Mouse (Mus musculus) neural tube, embryonic 11.5 days (tissue): ENCODE measurements at regions not wholly inside any gene's neighbourhood (a gene's known extent, or its start where the extent isn't known, plus 50 kb on each side); places are given as distances from the start of the nearest gene placed in this dataset.

Source experiments
- ATAC-seq: fragments of 200-750 bp; cut with Nextera tagmentation; 2 replicates; pipeline ENCODE4 v1.8.0; 2017; ENCODE audit warnings: moderate number of reproducible peaks, mild to moderate bottlenecking, moderate TSS enrichment, moderate library complexity; ENCODE audit not compliant: insufficient read depth, low FRiP score, low TSS enrichment
- DNase-seq: peaks from one replicate; pipeline ENCODE4 v3.0.0-alpha.2; 2015; ENCODE audit warnings: low spot score
- H3K27ac ChIP-seq: fragments of 300-500 bp; sonication (generic); 2 replicates; pipeline ENCODE4 v1.5.1; 2014; ENCODE audit warnings: low read depth, mild to moderate bottlenecking, low read length
- H3K27me3 ChIP-seq: fragments of 300-500 bp; sonication (generic); 2 replicates; pipeline ENCODE4 v1.6.1; 2014; ENCODE audit warnings: mild to moderate bottlenecking, low read length, mixed read lengths; ENCODE audit not compliant: control insufficient read depth, insufficient read depth
- H3K36me3 ChIP-seq: fragments of 300-500 bp; sonication (generic); 2 replicates; pipeline ENCODE4 v1.6.1; 2014; ENCODE audit warnings: mild to moderate bottlenecking, low read length, moderate library complexity, mixed read lengths; ENCODE audit not compliant: control insufficient read depth, insufficient read depth
- H3K4me1 ChIP-seq: fragments of 300-500 bp; sonication (generic); 2 replicates; pipeline ENCODE4 v1.6.1; 2014; ENCODE audit warnings: low read length, mixed read lengths; ENCODE audit not compliant: control insufficient read depth, insufficient read depth
- H3K4me2 ChIP-seq: fragments of 300-500 bp; sonication (generic); 2 replicates; pipeline ENCODE4 v1.6.1; 2014; ENCODE audit warnings: low read depth, mild to moderate bottlenecking, moderate library complexity
- H3K4me3 ChIP-seq: fragments of 300-500 bp; sonication (generic); 2 replicates; pipeline ENCODE4 v1.5.1; 2014; ENCODE audit warnings: low read depth, low read length
- H3K9ac ChIP-seq: fragments of 300-500 bp; sonication (generic); 2 replicates; pipeline ENCODE4 v1.6.1; 2014; ENCODE audit warnings: mild to moderate bottlenecking, low read length
- H3K9me3 ChIP-seq: fragments of 300-500 bp; sonication (generic); 2 replicates; pipeline ENCODE4 v1.6.1; 2016; ENCODE audit warnings: low read length; ENCODE audit not compliant: control insufficient read depth
- WGBS: fragments of 180-500 bp; shearing (Covaris S2); extraction: QIAGEN DNeasy Blood & Tissue Kit; methylation state at CpG from one replicate; pipeline ENCODE4 v1.1.7; 2014; 5-methylcytosine and 5-hydroxymethylcytosine counted together

- DNase-seq (peak; percentile 16), ATAC-seq (no peak; the same call in 1 of the 2 replicates)
- Histone ChIP-seq H3K4me3 (no peak overlapping the region), H3K27ac (no peak overlapping the region), H3K9me3 (no peaks in the 10 kb centered on the region), H3K4me1 (no peaks in the 10 kb centered on the region), H3K4me2 (no peak overlapping the region), H3K36me3 (no peaks in the 10 kb centered on the region), H3K27me3 (no peaks in the 10 kb centered on the region), H3K9ac (no peak overlapping the region)
- WGBS = 55% methylated on average over 9 of the region's 9 CpGs
Observed at GRCm38 (mm10) chr4:40064457-40064836, 78.4 kb upstream of the Aco1 start.

- ATAC-seq (no peak), DNase-seq (no peak)
- 85% methylated on average over 4 of the region's 4 CpGs for WGBS
- Histone ChIP-seq H3K4me3 (no peak overlapping the region), H3K9me3 (no peaks in the 10 kb centered on the region), H3K9ac (no peak overlapping the region), H3K36me3 (no peaks in the 10 kb centered on the region), H3K4me1 (no peaks in the 10 kb centered on the region), H3K4me2 (no peak overlapping the region), H3K27me3 (no peaks in the 10 kb centered on the region), H3K27ac (no peak overlapping the region)
Observed at GRCm38 (mm10) chr4:40070959-40071634, 71.8 kb upstream of the Aco1 start.

DNA sequence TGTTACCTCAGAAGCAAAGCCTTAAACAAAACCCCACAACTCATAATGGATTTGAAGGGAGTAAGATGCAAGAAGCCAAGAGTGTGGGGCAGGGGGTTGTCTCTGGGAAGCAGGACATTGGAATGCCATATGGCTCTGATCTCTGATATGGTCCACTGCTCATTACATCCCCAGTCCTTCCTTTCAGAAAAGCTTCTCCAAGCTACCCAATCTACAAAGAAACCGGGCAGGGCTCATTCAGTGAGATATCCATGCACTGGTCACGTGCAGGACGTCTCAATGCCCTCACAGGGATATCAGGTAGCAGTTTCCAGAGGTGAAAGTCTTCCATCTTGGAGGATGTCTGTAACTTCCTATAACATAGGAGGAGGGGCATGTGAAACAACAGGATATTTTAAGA, 61.8 kb upstream of the Aco1 start:
- Histone ChIP-seq H3K4me1 (no peaks in the 10 kb centered on the region), H3K9me3 (no peaks in the 10 kb centered on the region), H3K9ac (no peak overlapping the region), H3K27me3 (no peaks in the 10 kb centered on the region), H3K36me3 (no peaks in the 10 kb centered on the region), H3K4me3 (no peak overlapping the region), H3K27ac (no peak overlapping the region), H3K4me2 (no peak overlapping the region)
- DNase-seq = no peak
- WGBS = 77% methylated on average over 3 of the region's 3 CpGs
- no peak for ATAC-seq

DNA sequence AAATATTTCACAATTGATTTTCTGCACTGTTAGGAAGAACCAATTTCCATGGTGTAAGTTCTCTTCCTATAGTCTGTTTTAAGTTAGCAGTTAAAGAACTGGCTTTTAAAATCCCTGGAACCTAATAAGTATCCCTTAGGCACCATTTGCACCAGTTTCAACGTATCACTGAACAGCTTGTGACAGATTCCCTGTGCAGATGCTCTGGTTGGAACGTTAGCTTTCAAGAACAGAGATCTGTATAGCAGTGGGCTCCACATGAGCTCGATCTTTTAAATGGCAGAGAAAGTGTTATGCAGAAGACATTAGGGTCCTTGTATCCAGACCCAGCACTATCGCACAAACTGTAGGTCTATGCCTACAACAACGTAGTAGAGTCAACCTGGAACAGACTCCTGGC, 52.6 kb upstream of the Aco1 start:
- ATAC-seq = no peak
- Histone ChIP-seq H3K4me3 (no peak overlapping the region), H3K4me2 (no peak overlapping the region), H3K9ac (no peak overlapping the region), H3K27me3 (no peaks in the 10 kb centered on the region), H3K36me3 (no peaks in the 10 kb centered on the region), H3K9me3 (no peaks in the 10 kb centered on the region), H3K4me1 (no peaks in the 10 kb centered on the region), H3K27ac (no peak overlapping the region)
- WGBS = 75% methylated on average over 5 of the region's 5 CpGs
- DNase-seq = no peak
